Mouse (Mus musculus): ENCODE measurements around the gene Prox1. TPM values are rescaled to one million over a fixed set of nuclear protein-coding genes. Genes with fewer than 3 reads are reported as not detected.

Prox1 gene
- total RNA-seq, 1 experiment from 2014 or later = 34.5 TPM

DNA sequence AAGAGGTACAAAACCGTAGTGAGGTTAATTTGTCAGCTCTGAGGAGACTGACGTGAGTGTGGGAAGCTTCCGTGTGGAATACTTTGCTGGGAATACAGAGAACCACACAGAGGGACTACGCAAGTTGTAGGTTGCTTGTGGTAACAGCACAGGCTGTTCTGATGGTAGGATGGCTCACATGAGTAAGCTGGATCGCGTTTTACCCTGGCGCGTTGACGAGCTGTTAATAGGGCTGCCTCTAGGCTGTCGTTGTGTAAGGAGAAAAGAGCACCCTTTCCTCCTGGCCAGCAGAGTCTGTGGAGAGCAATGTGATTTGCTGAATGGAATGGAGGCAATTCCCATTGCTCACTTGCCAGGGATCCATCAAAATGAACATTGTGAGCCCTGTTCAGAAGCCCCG is 93.9 kb downstream of the Prox1 start:
- DNase-seq = no peak

Other genes with a start within 250 kb of the Prox1 start
- gene Smyd2, start 248.4 kb downstream of the Prox1 start, total RNA-seq (2021) = 64.7 and 76.2 TPM in 2 replicates

Measured in adrenal gland, postnatal 14 days (tissue).